Mouse (Mus musculus): ENCODE data around the gene Hvcn1. TPM values are rescaled to one million over a fixed set of nuclear protein-coding genes. Genes with fewer than 3 reads are reported as not detected.

Hvcn1 gene
- polyA plus RNA-seq, 2 experiments: 1.3 to 1.6 TPM

- no peak for TF ChIP-seq CTCF (IDR thresholded peaks at IDR 0.05; ENCODE audit: low read depth)
- TF ChIP-seq EP300 (IDR thresholded peaks at IDR 0.05; ENCODE audit: low read depth): no peak
- peaks cover 18 to 29% of the 10 kb centered on the region in 2 experiments for H3K4me1 ChIP-seq (replicated peaks; ENCODE audit: control insufficient read depth in 2 of 2, insufficient read depth in 2 of 2, low read length in 1 of 2)
These were observed 77.2 kb downstream of the Hvcn1 start for GRCm38 (mm10) chr5:122283828-122284182.

GRCm38 (mm10) chr5:122284183-122285028 lies 77.8 kb downstream of the Hvcn1 start, which contains the start of gene Pptc7:
Gene Pptc7, plus strand, starts transcription at chr5:122284365.
- under 1% methylated on average over 108 of the region's 114 CpGs for WGBS (ENCODE audit: insufficient replicate concordance)
- ATAC-seq (ENCODE audit: insufficient read depth): peak; percentile 92
- Histone ChIP-seq H3K27me3 (ENCODE audit: control insufficient read depth, insufficient read depth, low read length) (no peaks in the 10 kb centered on the region; the same call in 1 of the 2 replicates), H3K27ac (no peak within 1 kb of the TSS), H3K4me3 (ENCODE audit: insufficient read depth in 1 of 2, low read depth in 2 of 2, low read length in 2 of 2) (peak within 1 kb of the TSS; percentile 63 to 75), H3K9ac (replicated peaks) (peak within 1 kb of the TSS; percentile 66), H3K9me3 (ENCODE audit: control insufficient read depth, low read length) (no peaks in the 10 kb centered on the region), H3K4me2 (ENCODE audit: low read depth) (peak within 1 kb of the TSS; percentile 100), H3K4me1 (replicated peaks; ENCODE audit: control insufficient read depth in 2 of 2, insufficient read depth in 2 of 2, low read length in 1 of 2) (peaks cover 18 to 29% of the 10 kb centered on the region in 2 experiments), H3K36me3 (replicated peaks; ENCODE audit: control insufficient read depth, insufficient read depth, low read depth) (no peaks in the 10 kb centered on the region; the same call in 1 of the 2 replicates)
- TF ChIP-seq EP300 (IDR thresholded peaks at IDR 0.05; ENCODE audit: low read depth): no peak
- TF ChIP-seq CTCF (IDR thresholded peaks at IDR 0.05; ENCODE audit: low read depth): no peak
- peak; percentile 89 to 91 (median 90) for DNase-seq (ENCODE audit: low read depth in 3 of 3, low spot score in 3 of 3)

More at GRCm38 (mm10) chr5:122283828-122284182, 77.2 kb downstream of the Hvcn1 start:
- H3K9ac ChIP-seq (replicated peaks): peak overlapping the region; percentile 23; the same call in 1 of the 2 replicates
- H3K4me2 ChIP-seq (ENCODE audit: low read depth): peak overlapping the region; percentile 62
- no peak for ATAC-seq (ENCODE audit: insufficient read depth)
- WGBS (ENCODE audit: insufficient replicate concordance): 12% methylated on average over 2 of the region's 2 CpGs
- H3K36me3 ChIP-seq (replicated peaks; ENCODE audit: control insufficient read depth, insufficient read depth, low read depth): no peaks in the 10 kb centered on the region; the same call in 1 of the 2 replicates
- no peaks in the 10 kb centered on the region for H3K9me3 ChIP-seq (ENCODE audit: control insufficient read depth, low read length)
- H3K27me3 ChIP-seq (ENCODE audit: control insufficient read depth, insufficient read depth, low read length): no peaks in the 10 kb centered on the region; the same call in 1 of the 2 replicates
- H3K27ac ChIP-seq: no peak overlapping the region
- DNase-seq (ENCODE audit: low read depth in 3 of 3, low spot score in 3 of 3): no peak
- H3K4me3 ChIP-seq (ENCODE audit: insufficient read depth in 1 of 2, low read depth in 2 of 2, low read length in 2 of 2): peak overlapping the region in 1 of 2 experiments; percentile 63; a peak in 2 of 4 replicates

- DNase-seq (ENCODE audit: low read depth in 3 of 3, low spot score in 3 of 3): no peak
- H3K4me3 ChIP-seq (ENCODE audit: insufficient read depth in 1 of 2, low read depth in 2 of 2, low read length in 2 of 2): peak overlapping the region; percentile 63 to 75
- no peaks in the 10 kb centered on the region; the same call in 1 of the 2 replicates for H3K27me3 ChIP-seq (ENCODE audit: control insufficient read depth, insufficient read depth, low read length)
- peaks cover 18 to 27% of the 10 kb centered on the region in 2 experiments for H3K4me1 ChIP-seq (replicated peaks; ENCODE audit: control insufficient read depth in 2 of 2, insufficient read depth in 2 of 2, low read length in 1 of 2)
- TF ChIP-seq EP300 (IDR thresholded peaks at IDR 0.05; ENCODE audit: low read depth) (no peak), CTCF (IDR thresholded peaks at IDR 0.05; ENCODE audit: low read depth) (peak; percentile 52)
- H3K36me3 ChIP-seq (replicated peaks; ENCODE audit: control insufficient read depth, insufficient read depth, low read depth): no peaks in the 10 kb centered on the region; the same call in 1 of the 2 replicates
- WGBS (ENCODE audit: insufficient replicate concordance): under 1% methylated on average over 34 of the region's 34 CpGs
- no peaks in the 10 kb centered on the region for H3K9me3 ChIP-seq (ENCODE audit: control insufficient read depth, low read length)
- H3K4me2 ChIP-seq (ENCODE audit: low read depth): peak overlapping the region; percentile 100
- no peak overlapping the region for H3K27ac ChIP-seq
- ATAC-seq (ENCODE audit: insufficient read depth): peak; percentile 24; the same call in 1 of the 2 replicates
- peak overlapping the region; percentile 66 for H3K9ac ChIP-seq (replicated peaks)
These were observed 78.6 kb downstream of the Hvcn1 start for GRCm38 (mm10) chr5:122285029-122285766.

GRCm38 (mm10) chr5:122285767-122286150 lies 79.2 kb downstream of the Hvcn1 start:
- H3K36me3 ChIP-seq (replicated peaks; ENCODE audit: control insufficient read depth, insufficient read depth, low read depth): no peaks in the 10 kb centered on the region; the same call in 1 of the 2 replicates
- 39% methylated on average over 7 of the region's 7 CpGs for WGBS (ENCODE audit: insufficient replicate concordance)
- peaks cover 21 to 24% of the 10 kb centered on the region in 2 experiments for H3K4me1 ChIP-seq (replicated peaks; ENCODE audit: control insufficient read depth in 2 of 2, insufficient read depth in 2 of 2, low read length in 1 of 2)
- no peak overlapping the region for H3K27ac ChIP-seq
- ATAC-seq (ENCODE audit: insufficient read depth) (no peak), DNase-seq (ENCODE audit: low read depth in 3 of 3, low spot score in 3 of 3) (no peak)
- no peaks in the 10 kb centered on the region; the same call in 1 of the 2 replicates for H3K27me3 ChIP-seq (ENCODE audit: control insufficient read depth, insufficient read depth, low read length)
- peak overlapping the region; percentile 100 for H3K4me2 ChIP-seq (ENCODE audit: low read depth)
- peak overlapping the region; percentile 63 to 75; a peak in 3 of 4 replicates for H3K4me3 ChIP-seq (ENCODE audit: insufficient read depth in 1 of 2, low read depth in 2 of 2, low read length in 2 of 2)
- no peaks in the 10 kb centered on the region for H3K9me3 ChIP-seq (ENCODE audit: control insufficient read depth, low read length)
- H3K9ac ChIP-seq (replicated peaks): peak overlapping the region; percentile 66
- TF ChIP-seq CTCF (IDR thresholded peaks at IDR 0.05; ENCODE audit: low read depth) (no peak), EP300 (IDR thresholded peaks at IDR 0.05; ENCODE audit: low read depth) (no peak)
